Mouse (Mus musculus): ENCODE measurements at regions not wholly inside any gene's neighbourhood (a gene's known extent, or its start where the extent isn't known, plus 50 kb on each side); places are given as distances from the start of the nearest gene placed in this dataset.

- H3K4me3 ChIP-seq (replicated peaks): no peak overlapping the region
- H3K27me3 ChIP-seq (replicated peaks): peaks cover 2% of the 10 kb centered on the region; the same call in 1 of the 2 replicates
- no peaks in the 10 kb centered on the region for H3K36me3 ChIP-seq
- no peak overlapping the region for H3K27ac ChIP-seq (replicated peaks)
- H3K9me3 ChIP-seq (replicated peaks): no peaks in the 10 kb centered on the region
- no peak overlapping the region for H3K4me2 ChIP-seq
- peak; percentile 69 for ATAC-seq (ENCODE audit: low FRiP score)
- 25% methylated on average over 5 of the region's 5 CpGs for WGBS
- H3K9ac ChIP-seq (replicated peaks): no peak overlapping the region
- peaks cover 43% of the 10 kb centered on the region for H3K4me1 ChIP-seq
Measured at GRCm38 (mm10) chr6:99968889-99969288, 242.7 kb upstream of the Prok2 start.

GRCm38 (mm10) chr6:99967465-99967864, 241.3 kb upstream of the Prok2 start:
- peaks cover 2% of the 10 kb centered on the region; the same call in 1 of the 2 replicates for H3K27me3 ChIP-seq (replicated peaks)
- H3K36me3 ChIP-seq: no peaks in the 10 kb centered on the region
- no peak overlapping the region for H3K9ac ChIP-seq (replicated peaks)
- no peaks in the 10 kb centered on the region for H3K9me3 ChIP-seq (replicated peaks)
- no peak for ATAC-seq (ENCODE audit: low FRiP score)
- H3K27ac ChIP-seq (replicated peaks): no peak overlapping the region
- peaks cover 35% of the 10 kb centered on the region for H3K4me1 ChIP-seq
- 74% methylated on average over 6 of the region's 6 CpGs for WGBS
- H3K4me3 ChIP-seq (replicated peaks): no peak overlapping the region
- H3K4me2 ChIP-seq: no peak overlapping the region

GRCm38 (mm10) chr6:99964540-99964939, 238.3 kb upstream of the Prok2 start:
- Histone ChIP-seq H3K27me3 (replicated peaks) (peaks cover 5% of the 10 kb centered on the region; the same call in 1 of the 2 replicates), H3K9me3 (replicated peaks) (no peaks in the 10 kb centered on the region), H3K4me1 (peaks cover 17% of the 10 kb centered on the region), H3K4me2 (no peak overlapping the region), H3K36me3 (no peaks in the 10 kb centered on the region), H3K9ac (replicated peaks) (no peak overlapping the region), H3K27ac (replicated peaks) (no peak overlapping the region), H3K4me3 (replicated peaks) (no peak overlapping the region)
- no peak for ATAC-seq (ENCODE audit: low FRiP score)
- 52% methylated on average over 3 of the region's 3 CpGs for WGBS

- Histone ChIP-seq H3K36me3 (no peaks in the 10 kb centered on the region), H3K9ac (replicated peaks) (no peak overlapping the region), H3K27me3 (replicated peaks) (peaks cover 5% of the 10 kb centered on the region; the same call in 1 of the 2 replicates), H3K9me3 (replicated peaks) (no peaks in the 10 kb centered on the region), H3K27ac (replicated peaks) (no peak overlapping the region), H3K4me2 (no peak overlapping the region), H3K4me3 (replicated peaks) (no peak overlapping the region), H3K4me1 (peaks cover 14% of the 10 kb centered on the region)
- ATAC-seq (ENCODE audit: low FRiP score): no peak
- WGBS: 78% methylated on average over 4 of the region's 4 CpGs
Measured at GRCm38 (mm10) chr6:99964007-99964406, 237.8 kb upstream of the Prok2 start.

- 73% methylated on average over 4 of the region's 4 CpGs for WGBS
- ATAC-seq (ENCODE audit: low FRiP score): no peak
Measured at GRCm38 (mm10) chr6:99959371-99959770, 233.2 kb upstream of the Prok2 start.

GRCm38 (mm10) chr6:99954832-99955830, 228.9 kb upstream of the Prok2 start:
- no peak overlapping the region for H3K27ac ChIP-seq (replicated peaks)
- H3K9me3 ChIP-seq (replicated peaks): no peaks in the 10 kb centered on the region
- ATAC-seq (ENCODE audit: low FRiP score): peak; percentile 47; the same call in 1 of the 2 replicates
- H3K4me1 ChIP-seq: peaks cover 15% of the 10 kb centered on the region
- H3K9ac ChIP-seq (replicated peaks): no peak overlapping the region
- H3K4me3 ChIP-seq (replicated peaks): no peak overlapping the region
- H3K36me3 ChIP-seq: no peaks in the 10 kb centered on the region
- 0 out of 2 replicates have a peak, but pooled peaks cover 4% of the 10 kb centered on the region for H3K27me3 ChIP-seq (replicated peaks)
- no peak overlapping the region for H3K4me2 ChIP-seq
- 79% methylated on average over 22 of the region's 22 CpGs for WGBS

More at GRCm38 (mm10) chr6:99959371-99959770, 233.2 kb upstream of the Prok2 start:
- Histone ChIP-seq H3K9me3 (replicated peaks) (no peaks in the 10 kb centered on the region), H3K4me1 (peaks cover 9% of the 10 kb centered on the region), H3K36me3 (no peaks in the 10 kb centered on the region), H3K4me3 (replicated peaks) (no peak overlapping the region), H3K4me2 (no peak overlapping the region), H3K27ac (replicated peaks) (no peak overlapping the region), H3K27me3 (replicated peaks) (peaks cover 6% of the 10 kb centered on the region; the same call in 1 of the 2 replicates), H3K9ac (replicated peaks) (no peak overlapping the region)

- no peak for ATAC-seq (ENCODE audit: low FRiP score)
- WGBS: 60% methylated on average over 11 of the region's 11 CpGs
- Histone ChIP-seq H3K9ac (replicated peaks) (no peak overlapping the region), H3K4me3 (replicated peaks) (no peak overlapping the region), H3K27ac (replicated peaks) (no peak overlapping the region), H3K36me3 (no peaks in the 10 kb centered on the region), H3K4me1 (peaks cover 13% of the 10 kb centered on the region), H3K27me3 (replicated peaks) (0 out of 2 replicates have a peak, but pooled peaks cover 4% of the 10 kb centered on the region), H3K9me3 (replicated peaks) (no peaks in the 10 kb centered on the region), H3K4me2 (no peak overlapping the region)
Measured at GRCm38 (mm10) chr6:99953980-99954776, 228.0 kb upstream of the Prok2 start.

GRCm38 (mm10) chr6:99950811-99951210, 224.6 kb upstream of the Prok2 start:
- 96% methylated on average over 8 of the region's 8 CpGs for WGBS
- Histone ChIP-seq H3K9ac (replicated peaks) (no peak overlapping the region), H3K4me2 (no peak overlapping the region), H3K36me3 (no peaks in the 10 kb centered on the region), H3K27ac (replicated peaks) (no peak overlapping the region), H3K4me3 (replicated peaks) (no peak overlapping the region), H3K4me1 (peaks cover 13% of the 10 kb centered on the region), H3K9me3 (replicated peaks) (no peaks in the 10 kb centered on the region), H3K27me3 (replicated peaks) (peaks cover 7% of the 10 kb centered on the region; the same call in 1 of the 2 replicates)
- no peak for ATAC-seq (ENCODE audit: low FRiP score)

GRCm38 (mm10) chr6:99946917-99947316, 220.7 kb upstream of the Prok2 start:
- Histone ChIP-seq H3K9ac (replicated peaks) (no peak overlapping the region), H3K4me3 (replicated peaks) (no peak overlapping the region), H3K27me3 (replicated peaks) (peaks cover 22% of the 10 kb centered on the region), H3K27ac (replicated peaks) (no peak overlapping the region), H3K36me3 (no peaks in the 10 kb centered on the region), H3K4me2 (no peak overlapping the region), H3K4me1 (no peaks in the 10 kb centered on the region), H3K9me3 (replicated peaks) (no peaks in the 10 kb centered on the region)
- no peak for ATAC-seq (ENCODE audit: low FRiP score)
- 67% methylated on average over 2 of the region's 2 CpGs for WGBS

- H3K9me3 ChIP-seq (replicated peaks): no peaks in the 10 kb centered on the region
- no peaks in the 10 kb centered on the region for H3K4me1 ChIP-seq
- H3K4me2 ChIP-seq: no peak overlapping the region
- no peaks in the 10 kb centered on the region for H3K36me3 ChIP-seq
- no peak overlapping the region for H3K4me3 ChIP-seq (replicated peaks)
- no peak overlapping the region for H3K9ac ChIP-seq (replicated peaks)
- ATAC-seq (ENCODE audit: low FRiP score): no peak
- peaks cover 26% of the 10 kb centered on the region for H3K27me3 ChIP-seq (replicated peaks)
- 64% methylated on average over 3 of the region's 3 CpGs for WGBS
- no peak overlapping the region for H3K27ac ChIP-seq (replicated peaks)
Measured at GRCm38 (mm10) chr6:99946481-99946880, 220.3 kb upstream of the Prok2 start.

GRCm38 (mm10) chr6:99945691-99946090, 219.5 kb upstream of the Prok2 start:
- peaks cover 34% of the 10 kb centered on the region for H3K27me3 ChIP-seq (replicated peaks)
- H3K9ac ChIP-seq (replicated peaks): no peak overlapping the region
- no peak for ATAC-seq (ENCODE audit: low FRiP score)
- no peaks in the 10 kb centered on the region for H3K9me3 ChIP-seq (replicated peaks)
- H3K4me1 ChIP-seq: no peaks in the 10 kb centered on the region
- H3K4me2 ChIP-seq: no peak overlapping the region
- H3K4me3 ChIP-seq (replicated peaks): no peak overlapping the region
- H3K36me3 ChIP-seq: no peaks in the 10 kb centered on the region
- H3K27ac ChIP-seq (replicated peaks): no peak overlapping the region
- 90% methylated on average over 2 of the region's 2 CpGs for WGBS

Measured in neural tube, embryonic 15.5 days (tissue).